Mouse (Mus musculus) embryonic stem cell, embryonic (primary cell): Measurements from ENCODE around the gene Rwdd2b.

Experiments
- CTCF ChIA-PET, 4 experiments: fragments of 300-600 bp in 2 of 4; fragments of 350-600 bp in 2 of 4; sonication (Branson Sonifier 250); formaldehyde crosslinking; loops; one replicate each; lab custom pipeline; 2022; ENCODE audit warnings: inconsistent platforms in 2 of 4; lab: Charles Lee
- POLR2A ChIA-PET, 4 experiments: fragments of 300-600 bp in 2 of 4; fragments of 350-600 bp in 2 of 4; sonication (Branson Sonifier 250); formaldehyde crosslinking; loops; one replicate each; lab custom pipeline; 2022; ENCODE audit warnings: antibody characterized with exemption in 4 of 4, inconsistent platforms in 1 of 4; lab: Charles Lee

Gene Rwdd2b

DNA sequence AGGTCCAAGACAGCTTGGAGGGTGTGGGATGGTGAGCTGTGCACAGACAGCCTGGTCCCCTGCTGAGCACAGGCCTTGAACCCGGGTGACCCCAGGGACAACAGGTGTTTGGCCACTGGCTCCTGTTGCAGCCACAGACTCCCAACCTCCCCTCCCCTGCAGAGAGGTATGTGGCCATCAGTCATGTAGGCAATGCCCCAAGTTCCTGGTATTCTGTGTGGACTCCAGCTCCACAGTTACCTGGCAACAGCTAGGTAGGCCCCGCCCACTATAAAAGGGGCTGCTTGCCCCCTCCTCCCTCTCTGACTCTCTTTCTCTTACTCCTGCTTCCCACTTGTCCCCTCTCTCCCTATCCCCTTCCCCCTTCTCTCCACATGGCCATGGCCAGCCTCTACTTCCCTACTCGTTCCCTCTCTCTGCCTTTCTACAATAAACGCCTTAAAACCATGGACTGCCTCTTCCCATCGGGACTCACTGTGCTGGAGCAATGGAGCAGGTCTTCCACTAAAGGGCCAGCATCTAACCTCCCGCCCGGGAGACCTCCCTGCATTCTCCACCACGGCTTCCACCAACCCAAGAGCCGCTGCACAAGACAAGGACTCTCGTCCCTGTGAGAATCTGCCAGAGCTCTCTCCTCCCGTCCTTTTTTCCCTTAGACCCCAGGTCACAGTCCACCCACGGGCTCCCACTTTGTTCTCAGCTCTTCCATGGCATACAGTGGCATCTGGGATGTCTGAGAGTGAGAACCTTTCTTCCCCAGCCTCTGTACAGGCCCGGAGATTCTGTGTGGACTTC lies 4.8 kb downstream of the Rwdd2b start:
- CTCF ChIA-PET: interaction anchor here in 1 of 4 experiments (1.4 kb wide), 1 partner anchor 29 kb away, joined by 3 read pairs; no protein-coding TSS in a partner anchor
- POLR2A ChIA-PET: interaction anchor here in 3 of 4 experiments (0.6 to 3.1 kb wide), 9 partner anchors 8 to 264 kb away, joined by 3 to 12 read pairs (median 3); partner anchors contain the start of gene Bach1 (in 2 of the 3)

- POLR2A ChIA-PET: interaction anchor here in 3 of 4 experiments (0.6 to 3.1 kb wide), 8 partner anchors 9 to 265 kb away, joined by 3 to 12 read pairs (median 4); partner anchors contain the start of gene Bach1 (in 1 of the 3)
- CTCF ChIA-PET: interaction anchor here in 1 of 4 experiments (1.4 kb wide), 1 partner anchor 28 kb away, joined by 3 read pairs; no protein-coding TSS in a partner anchor
These were observed 5.4 kb downstream of the Rwdd2b start for GRCm38 (mm10) chr16:87434946-87435345.

GRCm38 (mm10) chr16:87434266-87434665 lies 6.1 kb downstream of the Rwdd2b start:
- POLR2A ChIA-PET: interaction anchor here in 2 of 4 experiments (1.1 to 3.1 kb wide), 8 partner anchors 9 to 266 kb away, joined by 3 to 14 read pairs (median 4); partner anchors contain the start of gene Usp16 (in 1 of the 2)
- CTCF ChIA-PET: no interaction called here

DNA sequence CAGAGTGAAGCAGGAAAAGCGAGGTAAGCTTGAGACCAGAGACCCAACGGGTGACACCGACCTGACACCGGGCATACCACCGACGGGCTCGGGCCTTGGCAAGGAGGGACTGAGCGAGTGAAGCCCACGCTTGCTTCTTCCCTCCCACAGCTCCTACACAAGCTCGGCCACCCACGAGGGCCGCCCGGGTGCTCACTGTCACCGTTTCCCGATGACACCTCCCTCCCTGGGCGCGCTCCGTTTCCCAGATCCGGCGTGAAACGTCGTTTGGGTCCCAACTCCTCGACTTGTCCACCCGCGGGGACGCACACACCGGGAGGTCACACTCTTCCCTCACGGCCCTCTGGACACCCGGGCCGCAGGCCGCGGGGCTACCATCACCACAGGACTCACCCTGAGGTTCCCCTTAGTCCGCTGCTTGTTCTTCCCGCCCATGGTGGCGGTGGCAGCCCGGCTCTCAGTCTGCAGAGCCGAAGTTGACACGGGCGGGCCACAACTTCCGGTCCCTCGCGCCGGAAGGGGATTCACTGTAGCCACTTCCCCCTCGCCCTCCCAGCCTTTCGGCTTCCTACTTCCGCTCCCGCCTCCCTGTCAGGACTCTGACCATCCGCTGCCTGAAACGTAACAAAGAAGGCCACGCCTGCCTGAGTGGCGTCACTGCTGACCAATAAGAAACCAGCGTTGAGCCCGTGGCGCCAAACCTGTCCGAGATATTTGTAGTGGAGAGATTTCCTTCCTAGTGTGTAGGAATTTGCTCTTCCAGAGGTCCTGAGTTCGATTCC lies 8.1 kb downstream of the Rwdd2b start, which contains the start of gene Ltn1:
TSS of gene Ltn1 (minus strand) at position 580 of the 782 bp plus-strand sequence.
- ChIA-PET POLR2A (interaction anchor here in 2 of 4 experiments (0.6 to 2.9 kb wide), 11 partner anchors 8 to 171 kb away, joined by 3 to 14 read pairs (median 4); partner anchors contain the start of gene Rwdd2b (in 2 of the 2)), CTCF (no interaction called here)

GRCm38 (mm10) chr16:87427516-87427915 lies 12.9 kb downstream of the Rwdd2b start:
- CTCF ChIA-PET: interaction anchor here in 1 of 4 experiments (0.7 to 1.1 kb wide), 2 partner anchors 22 to 74 kb away, joined by 4 to 5 read pairs; no protein-coding TSS in a partner anchor
- POLR2A ChIA-PET: interaction anchor here in 2 of 4 experiments (0.6 to 1.1 kb wide), 2 partner anchors 12 to 274 kb away, joined by 3 read pairs; no protein-coding TSS in a partner anchor

GRCm38 (mm10) chr16:87420662-87421061 lies 19.7 kb downstream of the Rwdd2b start:
- ChIA-PET POLR2A (interaction anchor here in 2 of 4 experiments (1.1 to 1.4 kb wide), 2 partner anchors 13 to 19 kb away, joined by 3 to 8 read pairs; partner anchors contain the start of genes Ltn1 (in 1 of the 2) and Rwdd2b (in 1 of the 2)), CTCF (no interaction called here)

GRCm38 (mm10) chr16:87405001-87405400 lies 35.4 kb downstream of the Rwdd2b start:
- CTCF ChIA-PET: interaction anchor here (0.5 to 2.9 kb wide), 16 partner anchors 9 to 155 kb away, joined by 3 to 20 read pairs (median 4); partner anchors contain the start of genes N6amt1 (in 1 of the 4) and Rwdd2b (in 1 of the 4)
- POLR2A ChIA-PET: interaction anchor here (0.6 to 3.0 kb wide), 15 partner anchors 10 to 294 kb away, joined by 3 to 19 read pairs (median 3); partner anchors contain the start of genes Bach1 (in 1 of the 4), Cct8 (in 1 of the 4) and Rwdd2b (in 1 of the 4)

DNA sequence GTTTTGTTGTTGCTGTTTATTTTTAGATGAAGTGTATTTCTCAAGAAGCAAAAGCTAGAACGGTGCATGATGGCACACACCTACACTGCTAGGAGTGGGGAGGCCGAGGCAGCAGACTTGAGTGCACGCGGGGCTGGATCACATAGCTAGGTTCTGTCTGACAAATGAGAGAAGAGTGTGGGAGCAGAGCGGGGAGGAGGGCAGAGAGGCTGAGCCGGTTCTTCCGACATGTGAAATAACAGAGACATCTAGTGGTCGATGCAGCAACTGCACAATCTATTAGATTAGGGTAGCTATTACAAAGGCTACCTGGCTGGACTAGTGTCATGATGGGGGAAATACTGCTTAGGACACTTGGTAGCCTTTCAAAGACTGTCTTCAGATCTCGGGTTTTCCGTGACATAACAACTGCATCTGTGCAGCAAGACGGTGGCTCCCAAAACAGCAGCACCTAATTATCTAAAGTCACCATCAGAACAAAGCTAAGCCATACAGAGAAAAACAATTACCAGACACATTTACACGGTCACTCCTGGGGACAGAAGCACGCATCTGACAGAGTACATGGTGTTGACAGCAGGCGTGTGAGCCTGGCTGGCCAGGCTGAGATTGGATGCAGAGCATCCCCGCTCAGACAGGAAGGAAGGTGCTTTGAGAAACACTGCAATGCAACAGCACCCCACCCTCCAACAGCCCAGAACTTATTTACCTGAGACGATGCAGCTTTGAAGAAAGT lies 46.4 kb downstream of the Rwdd2b start:
- CTCF ChIA-PET: interaction anchor here (0.6 to 3.4 kb wide), 27 partner anchors 8 to 1591 kb away, joined by 3 to 20 read pairs (median 4); partner anchors contain the start of genes N6amt1 (in 3 of the 4), Rwdd2b (in 2 of the 4), Adamts1 (in 1 of the 4) and Bach1 (in 1 of the 4)

GRCm38 (mm10) chr16:87387444-87387977 lies 52.9 kb downstream of the Rwdd2b start:
- ChIA-PET CTCF (no interaction called here), POLR2A (interaction anchor here in 1 of 4 experiments (1.0 kb wide), 1 partner anchor 17 kb away, joined by 3 read pairs; no protein-coding TSS in a partner anchor)

More for the DNA sequence above, 46.4 kb downstream of the Rwdd2b start:
- POLR2A ChIA-PET: interaction anchor here in 2 of 4 experiments (0.7 to 3.9 kb wide), 15 partner anchors 10 to 306 kb away, joined by 3 to 19 read pairs (median 4); partner anchors contain the start of gene N6amt1 (in 2 of the 2)

DNA sequence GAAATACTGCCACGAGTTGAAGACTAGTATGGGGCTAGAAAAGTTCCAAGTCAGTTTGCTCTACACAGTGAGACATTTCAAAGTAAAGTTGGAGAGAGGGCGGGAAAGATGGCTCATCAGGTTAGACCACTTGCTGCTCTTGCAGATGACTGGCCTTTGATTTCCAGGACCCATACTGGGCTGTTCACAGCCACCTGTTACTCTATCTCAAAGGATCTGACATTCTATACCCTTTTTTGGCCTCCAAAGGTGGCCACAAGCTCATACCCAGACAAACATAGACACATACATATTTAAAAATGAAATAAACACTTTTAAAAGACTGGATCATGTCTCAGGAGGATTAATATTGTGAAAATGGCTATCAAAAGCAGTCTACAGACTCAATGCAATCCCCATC lies 56.0 kb downstream of the Rwdd2b start:
- ChIA-PET CTCF (interaction anchor here in 2 of 4 experiments (1.5 to 1.9 kb wide), 2 partner anchors 9 kb away, joined by 5 to 6 read pairs; no protein-coding TSS in a partner anchor), POLR2A (interaction anchor here in 1 of 4 experiments (1.3 to 1.4 kb wide), 2 partner anchors 30 to 53 kb away, joined by 3 to 4 read pairs; partner anchors contain the start of gene N6amt1)
